Comparison of ENCODE assay signal across 8 mouse cellular contexts in genomic region chr7:81706027-81706415, GRCm38 (mm10). TPM values are rescaled to one million over a fixed set of nuclear protein-coding genes. Genes with fewer than 3 reads are reported as not detected.
DNase-seq lines count a peak whose midpoint lies in the region; ATAC-seq and TF ChIP-seq lines count a peak whose summit lies in the region.

No protein-coding gene starts in this region.

- TF ChIP-seq EP300 in stomach, postnatal 0 days (optimal IDR thresholded peaks at IDR 0.05) = no peak

- H3K4me1 ChIP-seq in heart, embryonic 10.5 days = peaks cover 49% of the 10 kb centered on the region
- H3K4me1 ChIP-seq in testis, adult 2 months (ENCODE audit: control insufficient read depth, insufficient read depth, low read length) = peaks cover 6% of the 10 kb centered on the region
- H3K4me1 ChIP-seq in limb, embryonic 15.5 days = peaks cover 15% of the 10 kb centered on the region
- H3K4me1 ChIP-seq in stomach, postnatal 0 days (replicated peaks; ENCODE audit: control insufficient read depth, insufficient read depth) = no peaks in the 10 kb centered on the region

- no peak for TF ChIP-seq CTCF in testis, adult 2 months (IDR thresholded peaks at IDR 0.05; ENCODE audit: control insufficient read depth, insufficient read depth, insufficient replicate concordance, low read depth, low read length)
- no peak for TF ChIP-seq CTCF in stomach, postnatal 0 days (IDR thresholded peaks at IDR 0.05; ENCODE audit: low read depth)

- peak overlapping the region; percentile 97 for H3K27ac ChIP-seq in heart, embryonic 10.5 days
- no peak overlapping the region for H3K27ac ChIP-seq in testis, adult 2 months (ENCODE audit: control insufficient read depth, insufficient read depth, low read depth, low read length)
- H3K27ac ChIP-seq in limb, embryonic 15.5 days = peak overlapping the region; percentile 79; the same call in 1 of the 2 replicates
- H3K27ac ChIP-seq in stomach, postnatal 0 days (replicated peaks) = peak overlapping the region; percentile 76

- no peak for ATAC-seq in limb, embryonic 15.5 days (ENCODE audit: insufficient number of reproducible peaks, low FRiP score, low TSS enrichment, low read depth)
- peak; percentile 43; the same call in 1 of the 2 replicates for ATAC-seq in stomach, postnatal 0 days (ENCODE audit: low FRiP score, low TSS enrichment)

- H3K36me3 ChIP-seq in heart, embryonic 10.5 days = no peaks in the 10 kb centered on the region; the same call in 1 of the 2 replicates
- no peaks in the 10 kb centered on the region for H3K36me3 ChIP-seq in testis, adult 2 months (ENCODE audit: control insufficient read depth, insufficient read depth, low read length)
- H3K36me3 ChIP-seq in limb, embryonic 15.5 days = no peaks in the 10 kb centered on the region
- no peaks in the 10 kb centered on the region for H3K36me3 ChIP-seq in stomach, postnatal 0 days (ENCODE audit: control insufficient read depth, insufficient read depth, low read length)

- H3K4me2 ChIP-seq in limb, embryonic 15.5 days = peak overlapping the region; percentile 92
- peak overlapping the region; percentile 94 for H3K4me2 ChIP-seq in stomach, postnatal 0 days (replicated peaks; ENCODE audit: low read depth)

- intact Hi-C loops in gastrocnemius, postnatal 14 days (cut with DNase I; ENCODE audit: low total_unique reads) = no loop called here

- TF ChIP-seq POLR2A in testis, adult 2 months (IDR thresholded peaks at IDR 0.05; ENCODE audit: control insufficient read depth, low read depth, low read length) = no peak

- WGBS in heart, embryonic 10.5 days = 24% methylated on average over 12 of the region's 12 CpGs
- 20% methylated on average over 12 of the region's 12 CpGs for WGBS in limb, embryonic 15.5 days
- 35% methylated on average over 12 of the region's 12 CpGs for WGBS in stomach, postnatal 0 days

- H3K27me3 ChIP-seq in heart, embryonic 10.5 days (ENCODE audit: insufficient read depth, poor library complexity, severe bottlenecking) = peaks cover 23% of the 10 kb centered on the region
- no peaks in the 10 kb centered on the region for H3K27me3 ChIP-seq in testis, adult 2 months (ENCODE audit: control insufficient read depth, insufficient read depth, low read length)
- peaks cover 29% of the 10 kb centered on the region for H3K27me3 ChIP-seq in limb, embryonic 15.5 days
- H3K27me3 ChIP-seq in stomach, postnatal 0 days (ENCODE audit: control insufficient read depth, insufficient read depth, low read length) = no peaks in the 10 kb centered on the region

- no peaks in the 10 kb centered on the region for H3K9me3 ChIP-seq in heart, embryonic 10.5 days
- H3K9me3 ChIP-seq in limb, embryonic 15.5 days = no peaks in the 10 kb centered on the region
- H3K9me3 ChIP-seq in stomach, postnatal 0 days (ENCODE audit: control insufficient read depth, low read length) = no peaks in the 10 kb centered on the region

- peak overlapping the region; percentile 83 for H3K4me3 ChIP-seq in heart, embryonic 10.5 days
- peak overlapping the region; percentile 67; the same call in 1 of the 2 replicates for H3K4me3 ChIP-seq in testis, adult 2 months (ENCODE audit: control insufficient read depth, low read depth, low read length)
- H3K4me3 ChIP-seq in limb, embryonic 15.5 days = peak overlapping the region; percentile 69
- peak overlapping the region; percentile 62 for H3K4me3 ChIP-seq in stomach, postnatal 0 days (ENCODE audit: low read depth, low read length)

- no peak for DNase-seq in heart, embryonic 10.5 days (ENCODE audit: low spot score)
- DNase-seq in heart, adult 11 months = no peak
- no peak for DNase-seq in testis, postnatal 14 days (ENCODE audit: low spot score)
- peak; percentile 34 for DNase-seq in stomach, postnatal 0 days (ENCODE audit: low spot score)
- no peak for DNase-seq in adrenal gland, postnatal 25 days
- DNase-seq in gastrocnemius, postnatal 14 days = no peak

- no peak overlapping the region for H3K9ac ChIP-seq in limb, embryonic 15.5 days
- H3K9ac ChIP-seq in stomach, postnatal 0 days (ENCODE audit: low read length) = peak overlapping the region; percentile 64

RNA-seq across cellular contexts. Expression of gene Homer2, which starts 1.3 kb away (rescaled TPM):
- 119 and 154 TPM in 2 replicates for polyA plus RNA-seq in heart, embryonic 10.5 days (2016; fragmentation: Nextera tagmentation; extraction: Ambion mirVana)
- 1.1 TPM in 2 replicates for polyA plus RNA-seq in testis, adult 2 months (2012; rRNA removed)
- polyA plus RNA-seq in limb, embryonic 15.5 days (2015; fragmentation: Nextera tagmentation; extraction: Ambion mirVana) = 20.7 and 20.8 TPM in 2 replicates
- polyA plus RNA-seq in stomach, postnatal 0 days (2015; fragmentation: Nextera tagmentation; extraction: Ambion mirVana) = 47.4 and 48.4 TPM in 2 replicates
- 2.4 and 2.6 TPM in 2 replicates for total RNA-seq in adrenal gland, postnatal 25 days (2021)
- 10 to 100 TPM; 25.5 to 34.3 TPM for total RNA-seq in gastrocnemius, postnatal 14 days (2021)

RNA-seq across cellular contexts. Expression of gene Ramac, which starts 56.7 kb away (rescaled TPM):
- polyA plus RNA-seq in heart, embryonic 10.5 days (2016; fragmentation: Nextera tagmentation; extraction: Ambion mirVana) = 78.3 and 102 TPM in 2 replicates
- 17.6 and 18.6 TPM in 2 replicates for polyA plus RNA-seq in testis, adult 2 months (2012; rRNA removed)
- 103 and 112 TPM in 2 replicates for polyA plus RNA-seq in limb, embryonic 15.5 days (2015; fragmentation: Nextera tagmentation; extraction: Ambion mirVana)
- polyA plus RNA-seq in stomach, postnatal 0 days (2015; fragmentation: Nextera tagmentation; extraction: Ambion mirVana) = 128 and 134 TPM in 2 replicates
- total RNA-seq in adrenal gland, postnatal 25 days (2021) = 46.5 and 55.8 TPM in 2 replicates
- 10 to 100 TPM; 21.6 to 22.2 TPM for total RNA-seq in gastrocnemius, postnatal 14 days (2021)

Comparison
In these comparisons a context has a peak if more than half of its experiments do, and no peak if none do; other contexts are left out.
1. RNA of gene Homer2, which starts 1.3 kb away (polyA plus RNA-seq): 119 to 154 TPM in heart, embryonic 10.5 days, 47.4 to 48.4 TPM in stomach, postnatal 0 days and 20.7 to 20.8 TPM in limb, embryonic 15.5 days; 1.1 TPM in testis, adult 2 months; every median in the first group is over 10 times any median in the second.
2. Peak in every context shown above with its lines, with median percentiles within 50 percentile points of each other: H3K4me3 ChIP-seq.